Mouse (Mus musculus) G1E (cell line): ENCODE data around the gene Fen1.

Source experiments
- CTCF ChIP-seq: IDR thresholded peaks from 2 replicates; pipeline ENCODE4 v1.5.1; 2012; ENCODE audit warnings: low read depth, low read length, inconsistent platforms, mixed read lengths
- GATA1 ChIP-seq: IDR thresholded peaks from 2 replicates; pipeline ENCODE4 v1.6.1; 2012; ENCODE audit warnings: borderline replicate concordance, low read length, inconsistent platforms, mixed read lengths
- GATA2 ChIP-seq: IDR thresholded peaks from 2 replicates; pipeline ENCODE4 v1.6.1; 2012; ENCODE audit warnings: low read depth, low read length, inconsistent platforms, borderline replicate concordance
- POLR2AphosphoS5 ChIP-seq: IDR thresholded peaks from 2 replicates; pipeline ENCODE4 v1.6.1; 2012; ENCODE audit warnings: low read depth, low read length, inconsistent platforms; ENCODE audit not compliant: insufficient replicate concordance
- TAL1 ChIP-seq: conservative IDR thresholded peaks from 2 replicates; pipeline ENCODE4 v1.6.1; 2012; ENCODE audit warnings: low read depth, low read length, inconsistent platforms, mixed read lengths

DNA sequence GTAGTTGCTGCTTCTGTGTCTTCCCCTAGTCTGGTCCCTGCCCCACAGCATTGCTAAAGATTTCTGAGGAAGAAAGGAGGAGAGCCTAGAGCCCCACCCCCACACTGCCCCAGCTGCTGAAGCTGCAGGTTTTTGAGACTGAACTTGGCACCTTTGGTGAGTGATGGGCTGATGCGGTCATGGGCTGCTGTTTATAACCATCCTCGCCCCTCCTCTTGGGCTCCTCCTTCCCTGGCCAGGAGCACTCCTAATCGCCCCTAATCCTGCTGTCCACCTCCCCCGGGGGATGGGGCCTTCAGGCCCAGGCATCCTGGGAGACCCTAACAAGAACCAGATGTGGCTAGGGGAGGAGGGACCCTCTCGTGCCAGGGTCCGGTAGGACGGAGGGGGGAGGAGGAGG is 27.0 kb upstream of the Fen1 start:
- TF ChIP-seq CTCF, result no peak
- TF ChIP-seq POLR2AphosphoS5, result no peak
- no peak for TF ChIP-seq GATA2
- TF ChIP-seq GATA1, result no peak
- TF ChIP-seq TAL1, result no peak
